Mouse (Mus musculus) thymus, postnatal 36 days (tissue): Measurements from ENCODE around the gene Ddost.
"Not testable (repeated sequence)": the region's sequence is repeated elsewhere in the genome, so short reads cannot be mapped to it uniquely, and the experiment has no call there.

Experiments
- DNase-seq, 2 experiments: peaks; one replicate each; pipeline ENCODE4 v3.0.0; 2022; ENCODE audit warnings: mixed read lengths in 2 of 2

The Ddost gene

DNA sequence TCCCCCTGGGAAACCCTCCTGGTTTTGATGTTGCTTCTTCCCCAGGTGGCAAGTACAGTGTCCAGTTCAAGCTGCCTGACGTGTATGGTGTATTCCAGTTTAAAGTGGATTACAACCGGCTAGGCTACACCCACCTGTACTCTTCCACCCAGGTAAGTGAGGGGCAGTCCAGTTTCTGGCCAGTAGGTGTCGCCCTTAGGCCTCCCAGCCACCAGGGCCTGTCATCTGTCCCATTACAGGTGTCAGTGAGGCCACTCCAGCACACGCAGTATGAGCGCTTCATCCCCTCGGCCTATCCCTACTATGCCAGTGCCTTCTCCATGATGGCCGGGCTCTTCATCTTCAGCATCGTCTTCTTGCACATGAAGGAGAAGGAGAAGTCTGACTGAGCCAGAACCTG is 7.1 kb downstream of the Ddost start:
- peak; percentile 52 to 55 for DNase-seq

DNA sequence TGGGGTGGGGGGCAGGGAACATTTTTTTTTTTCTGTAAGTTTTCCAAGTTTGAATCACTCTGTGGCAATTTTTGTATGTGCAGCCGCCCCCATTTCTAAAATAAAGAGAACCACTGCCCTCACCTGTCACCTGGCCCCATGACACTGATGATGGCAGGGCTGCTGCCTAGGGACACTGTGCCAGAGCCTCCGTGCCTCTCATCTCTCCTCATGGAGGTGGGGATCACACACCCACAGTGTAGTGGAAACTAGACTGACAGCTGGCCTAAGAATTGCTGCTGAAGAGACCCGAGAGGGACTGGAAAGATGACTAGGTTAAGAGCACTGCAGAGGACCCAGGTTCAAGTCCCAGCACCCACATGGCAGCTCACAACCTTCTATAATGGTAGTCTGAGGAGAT is 7.6 kb downstream of the Ddost start:
- no peak for DNase-seq

DNA sequence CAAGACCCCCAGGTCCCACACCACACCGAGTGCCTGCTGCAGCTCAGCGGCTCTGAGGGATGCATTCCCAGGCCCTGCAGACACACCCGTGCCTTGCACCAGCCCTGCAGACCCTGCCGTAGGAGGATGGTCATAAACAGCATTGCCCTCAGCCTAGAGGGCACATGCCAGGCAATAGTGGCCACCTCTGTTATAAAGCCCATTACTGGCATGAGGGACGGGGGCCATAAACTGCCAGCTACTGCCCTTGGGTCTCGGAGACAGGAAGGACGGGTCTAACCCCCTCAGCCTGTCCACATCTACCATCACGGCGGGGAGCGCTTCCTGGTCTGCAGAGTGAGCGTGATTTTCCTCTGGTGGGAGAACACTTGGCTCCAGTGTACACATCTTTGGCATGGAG is 8.5 kb downstream of the Ddost start:
- no peak for DNase-seq

DNA sequence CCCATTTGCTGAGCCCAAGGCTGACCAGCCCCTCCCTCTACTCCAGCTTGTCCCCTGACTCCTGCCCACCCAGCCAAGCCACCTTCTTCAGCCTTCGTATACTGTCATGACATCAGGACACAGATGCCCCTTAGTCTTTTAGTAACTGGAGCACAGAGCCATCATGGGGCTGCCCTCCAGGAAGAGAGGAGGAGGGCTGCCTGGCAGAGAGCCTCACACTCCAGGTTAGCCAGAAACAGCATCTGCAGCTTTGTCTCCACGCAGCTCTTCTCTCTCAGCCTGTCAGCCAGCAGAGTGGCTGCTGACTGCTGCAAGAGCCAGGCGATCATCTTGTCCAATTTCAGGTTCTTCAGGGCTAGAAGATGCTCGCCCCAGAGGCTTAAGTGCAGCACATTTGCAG is 9.3 kb downstream of the Ddost start:
- no peak for DNase-seq

DNA sequence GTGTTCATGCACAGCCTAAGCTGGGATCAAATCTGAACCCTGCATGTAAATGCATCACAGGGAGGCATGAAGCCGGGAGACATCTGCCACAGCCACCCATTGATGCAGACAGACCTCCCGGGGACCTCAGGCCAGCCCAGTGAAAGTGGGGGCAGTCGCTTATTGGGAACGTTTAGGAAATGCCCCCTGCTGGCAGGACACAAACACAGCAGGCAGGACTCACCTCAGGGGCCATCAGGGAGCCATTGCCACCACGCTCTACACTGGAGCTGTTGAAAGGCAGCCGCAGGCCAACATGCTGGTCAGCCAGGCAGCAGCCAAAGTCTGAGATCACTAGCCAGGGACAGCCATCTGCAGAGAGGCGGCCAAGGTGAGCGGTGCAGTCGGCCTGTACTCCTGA is 11.3 kb downstream of the Ddost start:
- peak in 1 of 2 experiments; percentile 23 for DNase-seq

DNA sequence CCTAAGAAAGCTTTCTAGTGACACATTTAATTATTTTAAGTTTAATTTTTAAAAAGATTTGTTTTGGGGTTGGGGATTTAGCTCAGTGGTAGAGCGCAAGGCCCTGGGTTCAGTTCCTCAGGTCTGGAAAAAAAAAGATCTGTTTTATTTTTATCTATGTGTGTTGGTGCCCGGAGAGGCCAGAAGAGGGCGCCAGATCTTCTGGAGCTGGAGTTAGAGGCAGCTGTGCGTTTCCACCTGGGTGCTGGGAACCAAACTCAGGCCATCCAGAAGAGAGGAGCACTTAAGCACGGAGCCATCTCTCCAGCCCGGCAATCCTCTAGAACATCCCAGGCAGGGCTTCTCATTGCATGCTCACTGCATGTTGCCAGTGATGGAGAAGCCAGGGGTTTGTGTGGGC is 11.8 kb downstream of the Ddost start:
- DNase-seq = no peak

DNA sequence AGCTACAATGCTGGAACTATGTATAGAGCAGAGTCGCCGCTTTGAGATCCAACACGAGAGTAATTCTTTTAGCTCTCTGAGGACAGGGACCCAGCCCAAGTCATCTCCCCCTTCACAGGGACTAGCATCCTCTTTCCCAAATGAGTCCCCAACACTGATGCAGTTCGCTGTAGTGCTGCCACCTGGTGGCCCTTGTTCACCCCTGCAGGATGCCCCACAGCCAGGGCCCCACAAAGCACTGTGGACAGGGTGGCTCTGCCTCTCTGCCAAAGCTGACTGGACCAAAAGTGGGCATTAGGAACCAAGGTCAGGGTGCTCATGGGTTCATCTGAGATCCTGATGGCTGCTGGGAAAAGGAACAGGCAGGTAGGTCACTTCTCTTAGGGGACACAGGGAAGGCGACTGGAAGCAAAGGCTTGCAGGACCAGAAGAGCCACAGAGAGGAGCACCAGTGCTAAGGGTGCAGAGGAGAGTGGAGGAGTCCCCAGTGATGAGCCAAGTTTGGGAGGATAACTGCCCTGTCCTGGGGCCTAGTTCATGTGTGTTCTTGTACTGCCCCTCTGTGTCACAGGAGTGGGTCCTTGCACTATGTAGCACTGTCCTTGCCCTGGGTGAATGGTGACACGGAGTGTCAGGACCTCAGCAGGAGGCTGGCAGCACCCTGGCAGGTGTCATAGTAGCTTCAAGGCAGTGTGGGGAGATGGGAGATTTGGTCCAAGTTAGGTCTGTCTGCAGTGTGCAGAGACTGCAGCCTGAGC is 14.2 kb downstream of the Ddost start:
- peak; percentile 44 to 49 for DNase-seq

DNA sequence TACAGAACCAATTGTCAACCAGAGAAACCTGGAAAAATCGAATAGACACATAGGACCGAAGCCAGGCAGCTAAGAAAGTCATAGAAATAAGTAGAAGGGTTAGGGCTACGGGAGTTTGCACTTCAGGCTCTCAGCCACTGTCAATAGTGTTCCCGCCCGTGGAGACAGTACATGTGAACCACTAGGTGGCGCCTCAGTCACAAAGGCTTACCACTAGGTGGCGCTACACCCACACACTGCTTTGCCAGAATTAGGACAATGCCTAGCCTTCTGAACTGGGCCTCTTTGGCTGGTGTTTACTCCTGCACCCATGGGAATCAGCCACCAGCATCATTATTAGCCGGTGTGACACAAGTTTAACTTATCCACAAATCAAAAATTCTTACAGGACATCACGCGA is 15.0 kb downstream of the Ddost start:
- DNase-seq = peak; percentile 70 to 74

DNA sequence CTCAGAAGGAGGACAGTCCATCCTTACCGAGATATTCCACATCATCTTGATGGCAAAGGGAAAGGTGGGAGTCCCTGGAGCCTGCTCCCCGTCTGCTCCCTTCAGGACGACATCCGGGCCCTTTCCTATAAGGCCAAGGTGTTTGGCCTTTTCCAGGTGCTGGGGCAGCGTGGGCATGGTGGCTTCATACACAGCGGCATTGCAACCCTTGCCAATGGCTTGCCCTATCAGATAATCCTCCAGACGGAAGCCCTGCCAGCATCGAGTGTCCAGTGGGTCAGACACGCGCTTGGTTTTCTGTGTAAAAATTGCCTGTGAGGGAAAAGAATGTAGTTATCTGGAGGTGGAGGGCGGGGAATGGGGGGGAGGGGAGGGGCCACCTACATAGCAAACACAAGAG is 16.2 kb downstream of the Ddost start:
- no peak for DNase-seq

DNA sequence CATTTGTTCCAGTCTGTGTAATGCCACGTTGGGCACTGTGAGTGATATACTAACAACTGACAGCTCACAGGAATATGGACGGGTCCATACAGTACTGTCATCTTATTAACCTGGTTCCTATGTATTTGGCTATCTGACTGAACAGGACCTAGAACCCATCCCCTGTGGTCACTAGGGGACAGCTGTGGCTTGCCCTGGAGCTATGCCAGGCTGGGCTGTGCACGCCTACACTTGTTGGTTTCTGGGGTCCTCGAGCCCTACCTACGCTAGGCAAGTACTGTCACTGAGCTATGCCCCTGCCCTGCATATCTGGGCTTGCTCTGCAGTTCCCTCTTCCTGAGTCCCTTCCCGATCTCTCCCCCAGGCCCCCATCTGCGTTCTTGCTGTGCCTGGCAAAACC is 17.0 kb downstream of the Ddost start:
- DNase-seq = no peak

DNA sequence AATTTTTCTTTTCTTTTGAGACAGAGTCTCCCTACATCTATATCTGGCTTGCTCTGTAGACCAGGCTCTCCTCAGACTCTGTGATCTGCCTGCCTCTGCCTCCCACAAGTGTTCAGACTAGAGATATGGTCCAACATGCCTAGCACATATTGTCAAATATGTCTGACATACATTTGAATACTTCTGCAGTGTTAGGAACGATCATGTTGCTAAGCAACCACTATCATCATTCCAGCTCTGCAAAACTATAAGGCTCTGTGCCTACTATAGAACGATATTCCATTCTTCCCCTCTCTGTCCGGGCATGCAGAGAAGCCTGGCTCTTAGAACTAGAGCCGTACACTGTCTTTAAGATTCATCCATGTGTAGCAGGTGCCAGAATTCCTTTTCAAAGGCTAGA is 18.2 kb downstream of the Ddost start:
- no peak for DNase-seq

DNA sequence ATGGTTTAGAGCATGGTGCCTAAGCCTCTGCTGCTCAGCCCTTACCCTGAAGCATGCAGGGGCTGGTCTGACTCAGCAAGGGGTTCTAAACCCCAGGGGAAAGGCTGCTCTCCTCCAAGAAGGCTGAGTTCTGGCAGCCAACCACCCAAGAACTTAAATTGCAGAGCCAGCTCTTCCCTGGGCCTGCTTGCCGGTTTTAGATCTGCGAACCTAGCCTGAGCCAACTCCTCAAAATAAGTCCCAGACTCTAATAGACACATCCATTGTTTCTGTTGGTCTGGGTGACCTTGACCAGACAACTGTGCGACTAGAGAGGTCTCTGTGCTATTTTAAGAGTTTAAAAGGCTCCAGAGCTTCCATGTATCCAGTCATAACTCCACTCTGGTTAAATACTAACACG is 19.2 kb downstream of the Ddost start:
- DNase-seq = no peak

DNA sequence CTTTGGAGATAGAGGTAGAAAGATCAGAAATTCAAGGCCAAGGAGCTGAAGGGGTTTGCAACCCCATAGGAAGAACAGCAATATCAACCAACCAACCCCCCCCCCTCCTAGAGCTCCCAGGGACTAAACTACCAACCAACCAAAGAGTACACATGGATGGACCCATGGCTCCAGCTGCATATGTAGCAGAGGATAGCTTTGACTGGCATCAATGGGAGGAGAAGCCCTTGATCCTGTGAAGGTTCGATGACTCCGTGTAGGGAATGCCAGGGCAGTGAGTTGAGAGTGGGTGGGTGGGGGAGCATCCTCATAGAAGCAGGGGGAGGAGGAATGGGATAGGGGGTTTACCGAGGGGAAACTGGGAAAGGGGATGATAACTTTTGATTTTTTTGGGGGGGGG is 19.9 kb downstream of the Ddost start:
- no peak for DNase-seq

DNA sequence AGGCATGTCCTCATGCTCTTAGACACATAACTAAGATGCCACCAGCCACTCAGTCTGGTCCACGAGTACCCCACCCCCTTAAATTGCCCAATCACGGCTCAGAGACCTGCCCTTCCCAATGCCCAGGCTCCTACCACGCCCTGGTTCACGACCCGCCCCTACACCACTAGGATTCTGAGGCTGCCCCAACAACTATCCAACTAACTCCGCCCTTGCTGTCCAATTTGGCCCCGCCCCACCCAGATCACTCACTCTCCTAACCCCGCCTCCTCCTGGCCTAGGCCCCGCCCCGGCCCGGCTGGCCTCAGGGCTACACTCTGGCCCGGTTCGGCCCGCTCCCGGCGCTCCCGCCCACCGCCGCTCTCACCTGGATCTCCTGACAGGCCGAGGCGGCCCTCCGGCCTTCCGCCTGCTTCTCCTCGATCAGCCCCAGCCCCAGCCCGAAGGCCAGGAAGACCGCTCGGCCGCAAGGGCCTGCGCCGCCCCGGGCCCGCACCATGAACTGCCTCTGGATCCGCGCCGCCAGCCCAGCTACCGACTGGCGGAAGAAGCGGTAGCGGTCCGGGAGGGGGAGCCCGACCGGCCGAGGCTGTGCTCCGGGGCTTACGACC is 21.0 kb downstream of the Ddost start:
- DNase-seq = peak; percentile 90 to 91

DNA sequence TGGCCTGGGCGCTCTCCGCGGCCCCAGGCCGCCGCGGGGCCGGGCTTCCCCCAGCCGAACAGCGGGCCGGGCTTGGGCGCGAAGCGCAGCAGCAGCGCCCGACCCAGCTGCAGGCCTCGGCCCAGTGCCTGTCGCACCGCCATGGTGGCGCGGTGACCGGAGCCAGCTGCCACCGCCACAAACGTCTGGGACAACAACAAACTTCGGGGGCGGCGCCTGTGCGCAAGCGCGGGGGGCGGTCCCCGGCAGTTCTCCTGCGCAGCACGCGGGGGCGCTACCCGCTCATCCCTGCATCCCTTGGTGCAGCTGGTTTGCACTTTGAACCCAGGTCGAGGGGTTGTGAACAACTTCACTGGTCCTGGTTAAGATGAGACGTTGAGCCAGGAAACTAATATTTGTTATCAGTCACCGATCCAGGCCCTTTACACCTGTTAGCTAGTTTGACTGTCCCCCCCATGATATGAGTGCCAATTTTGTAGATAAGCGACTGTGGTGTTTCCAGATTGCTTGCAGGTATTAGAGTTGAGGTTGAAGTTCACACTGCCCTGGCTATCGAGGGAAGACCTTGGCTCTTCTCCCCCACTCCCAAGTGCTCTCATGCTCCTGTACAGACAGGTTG is 21.7 kb downstream of the Ddost start, which contains the start of gene Pink1:
TSS of gene Pink1 (minus strand) at position 231 of the 619 bp plus-strand sequence.
- peak; percentile 91 for DNase-seq

DNA sequence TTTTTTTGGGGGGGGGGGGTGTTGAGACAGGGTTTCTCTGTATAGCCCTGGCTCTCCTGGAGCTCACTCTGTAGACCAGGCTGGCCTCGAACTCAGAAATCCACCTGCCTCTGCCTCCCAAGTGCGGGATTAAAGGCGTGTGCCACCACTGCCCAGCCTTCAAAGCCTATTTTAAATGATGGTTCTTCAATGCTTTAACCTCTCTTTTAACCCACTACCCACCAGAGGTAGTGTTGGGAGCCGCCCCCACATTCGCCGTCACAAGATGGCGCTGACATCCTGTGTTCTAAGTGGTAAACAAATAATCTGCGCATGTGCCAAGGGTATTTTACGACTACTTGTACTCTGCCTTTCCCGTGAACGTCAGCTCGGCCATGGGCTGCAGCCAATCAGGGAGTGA is 22.6 kb downstream of the Ddost start:
- DNase-seq = not testable (repeated sequence)

DNA sequence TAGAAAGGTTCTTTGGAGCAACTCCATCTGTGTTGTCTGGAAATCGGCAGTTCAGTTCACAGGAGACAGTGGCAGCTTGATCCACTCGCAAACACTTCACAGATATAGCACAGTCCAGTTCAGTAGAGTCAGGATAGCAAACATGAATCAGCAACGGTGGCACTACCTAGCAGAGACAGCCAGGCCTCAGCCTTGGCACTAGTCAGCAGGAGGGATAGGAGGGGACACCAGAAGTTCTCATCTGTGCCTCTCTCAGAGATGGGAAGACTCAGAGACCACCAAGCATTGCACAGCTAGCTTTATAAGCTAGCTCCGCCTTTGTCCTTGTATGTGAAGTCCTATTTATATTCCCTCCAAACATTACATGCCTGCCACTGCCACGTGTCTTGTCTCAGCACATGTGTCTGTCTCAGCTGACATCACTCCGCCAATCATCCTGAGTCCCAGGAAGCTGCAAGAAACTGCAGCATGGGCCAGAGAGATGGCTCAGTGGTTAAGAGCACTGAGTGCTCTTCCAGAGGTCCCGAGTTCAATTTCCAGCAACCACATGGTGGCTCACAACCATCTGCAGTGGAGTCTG is 23.5 kb downstream of the Ddost start:
- no peak for DNase-seq

DNA sequence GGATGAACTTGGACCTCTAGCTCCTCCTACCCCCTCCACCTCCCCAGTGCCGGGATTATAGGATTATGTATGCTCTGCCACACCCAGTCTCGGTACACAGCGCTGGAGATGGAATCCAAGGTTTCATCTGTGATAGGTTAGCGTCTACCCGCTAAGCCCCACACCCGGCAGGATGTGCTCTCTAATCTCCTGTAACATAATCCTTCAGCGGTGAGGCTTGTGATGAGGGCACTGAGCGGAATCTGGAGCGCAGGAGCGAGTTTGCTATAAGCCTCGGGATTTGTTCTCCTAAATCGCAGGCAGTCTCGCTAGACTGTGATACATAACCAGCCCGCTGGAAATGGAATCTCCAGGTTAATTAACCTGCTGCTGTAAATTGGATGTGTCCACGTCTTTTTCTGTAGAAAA is 25.7 kb downstream of the Ddost start:
- DNase-seq = no peak

DNA sequence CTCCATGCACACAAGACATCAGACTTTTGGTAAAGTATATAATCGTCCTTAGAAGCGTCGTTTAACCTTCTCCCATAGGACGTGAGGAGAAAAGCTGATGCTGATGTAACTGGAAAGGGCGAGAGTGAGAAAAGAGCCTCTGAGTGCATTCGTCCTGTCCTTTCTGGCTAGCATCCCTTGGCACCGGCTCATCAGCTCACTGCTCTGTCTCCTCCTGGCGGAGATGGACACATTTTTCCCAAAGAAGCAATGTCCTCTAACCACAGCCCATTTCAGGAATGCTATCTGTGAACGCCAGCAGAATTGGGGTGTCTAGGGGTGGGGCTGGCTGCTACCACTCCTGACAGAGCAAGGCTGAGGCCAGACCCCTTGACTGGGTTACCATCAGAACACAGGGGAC is 27.1 kb downstream of the Ddost start:
- no peak for DNase-seq

DNA sequence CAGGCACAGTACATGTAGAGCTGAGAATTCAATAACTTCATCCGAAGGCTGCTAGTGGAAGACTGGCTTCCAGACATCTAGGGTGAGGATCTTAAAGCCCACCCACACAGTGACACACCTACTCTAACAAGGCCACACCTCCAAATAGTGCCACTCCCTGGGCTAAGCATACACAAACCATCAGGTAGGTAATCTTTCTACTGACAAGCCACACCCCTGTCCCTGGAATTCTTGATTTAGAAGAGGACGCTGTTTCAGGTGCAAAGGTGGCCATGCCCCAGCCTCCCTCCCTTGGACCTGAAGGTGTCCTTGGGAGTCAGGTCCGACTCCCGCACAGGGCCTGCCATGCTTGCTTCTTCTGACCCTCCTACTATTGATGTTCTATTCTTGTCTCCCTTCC is 28.6 kb downstream of the Ddost start:
- DNase-seq = no peak

DNA sequence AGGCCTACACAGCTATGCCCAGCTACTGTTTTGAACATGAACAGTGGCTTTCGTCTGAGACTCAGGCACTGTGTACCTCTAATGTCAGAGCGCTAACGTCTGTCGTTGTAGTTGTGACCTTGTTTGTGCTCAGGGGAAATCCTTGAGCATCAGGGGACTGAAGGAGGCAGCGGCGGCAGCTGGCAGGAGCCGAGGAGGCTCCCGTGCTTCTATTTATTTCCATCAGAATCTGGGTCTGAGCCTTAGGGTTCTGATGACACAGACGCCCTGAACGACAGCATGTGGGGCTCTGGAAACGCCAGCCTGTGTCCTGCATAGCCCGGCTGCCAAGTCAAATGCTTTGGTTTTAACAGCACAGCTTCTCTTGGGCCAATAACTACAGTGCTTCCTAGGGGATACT is 30.5 kb downstream of the Ddost start:
- no peak for DNase-seq

DNA sequence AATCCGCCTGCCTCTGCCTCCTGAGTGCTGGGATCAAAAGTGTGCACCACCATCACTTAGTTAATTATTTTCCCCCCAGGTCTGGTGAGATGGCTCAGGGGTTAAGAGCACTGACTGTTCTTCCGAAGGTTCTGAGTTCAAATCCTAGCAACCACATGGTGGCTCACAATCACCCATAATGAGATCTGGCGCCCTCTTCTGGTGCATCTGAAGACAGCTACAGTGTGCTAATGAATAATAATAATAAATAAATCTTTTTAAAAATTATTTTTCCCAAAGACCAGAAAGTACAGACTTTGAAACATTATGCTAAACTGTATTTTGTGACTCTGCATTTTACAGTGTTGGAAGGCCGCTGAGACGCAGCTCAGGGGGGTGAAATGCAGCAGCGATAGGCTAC is 31.1 kb downstream of the Ddost start:
- DNase-seq = no peak

DNA sequence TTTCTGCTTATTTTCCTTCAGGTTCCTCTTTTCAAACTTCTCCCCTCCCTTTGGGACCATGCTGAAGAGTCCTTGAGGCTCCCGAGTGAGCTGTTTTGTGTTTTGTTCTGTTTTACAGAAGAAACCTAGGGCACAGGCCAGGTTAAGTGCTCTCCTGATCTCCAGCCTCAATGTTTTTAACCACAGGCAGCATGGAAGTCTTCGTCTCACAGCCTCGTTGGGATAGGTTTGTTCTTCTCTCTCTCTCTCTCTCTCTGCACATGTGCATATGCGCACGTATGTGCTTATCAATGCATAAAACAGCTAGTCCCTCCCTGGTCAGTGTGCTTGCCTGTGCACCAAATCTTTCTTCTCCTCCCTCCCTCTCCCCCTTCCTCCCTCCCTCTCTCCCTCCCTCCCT is 32.3 kb downstream of the Ddost start:
- no peak for DNase-seq

DNA sequence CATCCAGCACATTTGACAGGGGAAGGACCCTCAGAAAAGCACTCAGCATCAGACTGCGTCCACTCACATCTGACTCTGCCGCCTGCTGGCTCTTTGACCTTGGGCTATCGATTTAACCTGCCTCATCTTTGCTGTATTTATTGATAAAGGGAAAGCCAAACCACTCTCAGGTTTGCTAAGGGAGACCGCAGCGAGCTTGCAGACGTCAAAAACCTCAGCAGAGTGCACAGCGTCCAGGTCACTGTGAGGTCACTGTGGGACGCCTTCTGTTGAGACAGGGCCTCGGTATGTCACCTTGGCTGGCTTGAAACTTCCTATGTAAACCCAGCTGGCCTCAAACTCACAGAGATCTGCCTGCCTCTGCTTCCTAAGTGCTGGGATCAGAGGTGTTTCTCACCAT is 32.8 kb downstream of the Ddost start:
- no peak for DNase-seq
